Mouse (Mus musculus): ENCODE measurements around the gene A630095N17Rik.

- TF ChIP-seq GATA1 (IDR thresholded peaks at IDR 0.05; ENCODE audit: borderline replicate concordance, low read length) = no peak
- TF ChIP-seq FLI1 (IDR thresholded peaks at IDR 0.05; ENCODE audit: low read length) = no peak
Measured at GRCm38 (mm10) chr1:75244836-75245235, 12.9 kb upstream of the A630095N17Rik start.

Measured in megakaryocyte, embryonic 14.5 days (primary cell).